Mouse (Mus musculus): ENCODE measurements around the gene Gm21983. TPM values are rescaled to one million over a fixed set of nuclear protein-coding genes. Genes with fewer than 3 reads are reported as not detected.

Gene Gm21983
- total and polyA plus RNA-seq, 2 experiments from 2014 or later = not detected

DNA sequence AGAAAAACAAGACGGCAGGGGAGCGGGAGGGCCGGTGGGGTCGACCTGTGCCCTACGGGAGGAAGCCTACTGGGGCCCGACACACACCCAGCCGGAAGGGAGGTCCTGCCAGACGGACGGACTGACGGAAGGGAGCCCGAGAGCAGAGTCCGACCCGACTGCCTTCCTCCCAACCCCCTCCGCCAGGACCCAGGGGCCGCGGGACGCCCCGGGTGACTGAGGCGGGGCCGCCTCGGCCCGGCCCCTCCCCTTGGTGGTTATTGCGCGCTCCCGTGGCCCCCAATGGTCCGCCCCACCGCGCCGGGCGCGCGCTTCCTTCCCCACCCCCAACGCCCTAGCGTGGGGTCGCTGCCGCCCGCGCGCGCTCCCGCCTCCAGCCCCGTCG lies 14.7 kb downstream of the Gm21983 start:
- Histone ChIP-seq H3K4me3 (ENCODE audit: low read depth, low read length) (peak overlapping the region; percentile 82), H3K27ac (ENCODE audit: low read depth, low read length) (peak overlapping the region; percentile 96), H3K27me3 (ENCODE audit: insufficient read depth, low read length) (no peaks in the 10 kb centered on the region), H3K4me1 (ENCODE audit: insufficient read depth, low read length) (peaks cover 25% of the 10 kb centered on the region), H3K9ac (replicated peaks; ENCODE audit: low read length, poor library complexity, severe bottlenecking) (peak overlapping the region; percentile 94), H3K9me3 (ENCODE audit: low read length) (no peaks in the 10 kb centered on the region), H3K36me3 (ENCODE audit: insufficient read depth, low read length) (peaks cover 13% of the 10 kb centered on the region), H3K4me2 (ENCODE audit: low read depth, low read length, poor library complexity, severe bottlenecking) (peak overlapping the region; percentile 69)
- DNase-seq (ENCODE audit: low spot score) = peak; percentile 78
- under 1% methylated on average over 20 of the region's 43 CpGs for WGBS
- no peak for TF ChIP-seq CTCF (IDR thresholded peaks at IDR 0.05)
- ATAC-seq (ENCODE audit: low FRiP score) = peak; percentile 67

DNA sequence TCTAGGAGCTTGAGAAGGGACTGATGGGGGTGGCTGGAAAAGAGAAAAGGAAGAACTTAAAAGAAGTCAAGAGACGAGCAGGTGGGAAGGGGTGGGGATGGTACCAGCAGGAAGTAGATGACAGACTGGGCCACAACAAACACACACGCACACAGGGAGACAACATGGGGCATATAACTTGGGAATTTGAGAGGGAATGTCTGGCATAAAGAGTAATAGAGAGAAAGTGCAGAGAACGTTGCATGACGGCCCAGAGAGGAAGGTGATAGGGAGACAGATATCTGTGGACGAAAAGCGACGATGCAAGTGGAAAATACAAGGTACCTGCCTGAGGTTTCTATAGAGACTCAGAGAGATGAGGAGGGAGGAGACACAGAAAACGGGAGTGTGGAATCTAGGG lies 15.2 kb downstream of the Gm21983 start:
- 2% methylated on average over 8 of the region's 8 CpGs for WGBS
- no peak for DNase-seq (ENCODE audit: low spot score)
- no peaks in the 10 kb centered on the region for H3K27me3 ChIP-seq (ENCODE audit: insufficient read depth, low read length)
- H3K9ac ChIP-seq (replicated peaks; ENCODE audit: low read length, poor library complexity, severe bottlenecking) = peak overlapping the region; percentile 94
- peak overlapping the region; percentile 69 for H3K4me2 ChIP-seq (ENCODE audit: low read depth, low read length, poor library complexity, severe bottlenecking)
- H3K4me1 ChIP-seq (ENCODE audit: insufficient read depth, low read length) = peaks cover 25% of the 10 kb centered on the region
- peak overlapping the region; percentile 82 for H3K4me3 ChIP-seq (ENCODE audit: low read depth, low read length)
- ATAC-seq (ENCODE audit: low FRiP score) = no peak
- H3K36me3 ChIP-seq (ENCODE audit: insufficient read depth, low read length) = peaks cover 8% of the 10 kb centered on the region
- H3K9me3 ChIP-seq (ENCODE audit: low read length) = no peaks in the 10 kb centered on the region
- H3K27ac ChIP-seq (ENCODE audit: low read depth, low read length) = peak overlapping the region; percentile 96
- TF ChIP-seq CTCF (IDR thresholded peaks at IDR 0.05) = no peak

DNA sequence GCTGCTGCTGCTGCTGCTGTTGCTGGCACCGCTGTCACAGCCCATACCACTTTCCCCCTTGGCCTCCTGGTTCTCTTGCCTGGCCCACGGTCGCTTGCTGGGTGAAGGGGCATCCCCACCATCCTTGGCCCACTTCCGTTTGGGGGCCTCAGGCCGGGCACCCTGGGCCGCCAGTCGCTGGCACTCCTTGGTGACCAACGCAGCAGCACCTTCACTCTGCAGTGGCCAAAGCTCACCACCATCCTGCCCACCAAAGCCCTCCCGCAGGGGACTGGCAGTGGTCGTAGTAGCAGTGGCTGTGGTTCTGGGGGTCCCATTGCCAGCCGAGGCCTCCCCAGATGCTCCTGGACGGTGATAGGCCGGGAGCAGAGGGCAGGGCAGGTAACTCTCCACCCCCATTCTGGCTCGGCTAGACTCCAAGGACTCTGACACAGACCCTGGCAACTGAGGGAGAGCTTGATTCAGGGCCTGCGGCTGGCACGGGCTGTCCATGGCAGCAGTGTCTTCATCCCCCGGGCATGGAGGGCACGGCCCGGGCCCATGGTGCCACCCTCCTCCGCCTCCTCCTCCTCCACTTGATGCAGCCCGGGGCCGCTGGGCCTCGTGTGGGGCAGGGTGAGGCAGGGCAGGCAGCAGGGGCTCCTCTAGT lies 15.8 kb downstream of the Gm21983 start:
- peak overlapping the region; percentile 94 for H3K9ac ChIP-seq (replicated peaks; ENCODE audit: low read length, poor library complexity, severe bottlenecking)
- H3K4me1 ChIP-seq (ENCODE audit: insufficient read depth, low read length) = peaks cover 27% of the 10 kb centered on the region
- no peak for DNase-seq (ENCODE audit: low spot score)
- peak overlapping the region; percentile 69 for H3K4me2 ChIP-seq (ENCODE audit: low read depth, low read length, poor library complexity, severe bottlenecking)
- no peaks in the 10 kb centered on the region for H3K27me3 ChIP-seq (ENCODE audit: insufficient read depth, low read length)
- H3K9me3 ChIP-seq (ENCODE audit: low read length) = no peaks in the 10 kb centered on the region
- ATAC-seq (ENCODE audit: low FRiP score) = 0 out of 2 replicates have a peak, but pooled peaks have one; percentile 3
- no peak for TF ChIP-seq CTCF (IDR thresholded peaks at IDR 0.05)
- peaks cover 8% of the 10 kb centered on the region for H3K36me3 ChIP-seq (ENCODE audit: insufficient read depth, low read length)
- no peak overlapping the region for H3K27ac ChIP-seq (ENCODE audit: low read depth, low read length)
- 73% methylated on average over 23 of the region's 23 CpGs for WGBS
- H3K4me3 ChIP-seq (ENCODE audit: low read depth, low read length) = peak overlapping the region; percentile 82

DNA sequence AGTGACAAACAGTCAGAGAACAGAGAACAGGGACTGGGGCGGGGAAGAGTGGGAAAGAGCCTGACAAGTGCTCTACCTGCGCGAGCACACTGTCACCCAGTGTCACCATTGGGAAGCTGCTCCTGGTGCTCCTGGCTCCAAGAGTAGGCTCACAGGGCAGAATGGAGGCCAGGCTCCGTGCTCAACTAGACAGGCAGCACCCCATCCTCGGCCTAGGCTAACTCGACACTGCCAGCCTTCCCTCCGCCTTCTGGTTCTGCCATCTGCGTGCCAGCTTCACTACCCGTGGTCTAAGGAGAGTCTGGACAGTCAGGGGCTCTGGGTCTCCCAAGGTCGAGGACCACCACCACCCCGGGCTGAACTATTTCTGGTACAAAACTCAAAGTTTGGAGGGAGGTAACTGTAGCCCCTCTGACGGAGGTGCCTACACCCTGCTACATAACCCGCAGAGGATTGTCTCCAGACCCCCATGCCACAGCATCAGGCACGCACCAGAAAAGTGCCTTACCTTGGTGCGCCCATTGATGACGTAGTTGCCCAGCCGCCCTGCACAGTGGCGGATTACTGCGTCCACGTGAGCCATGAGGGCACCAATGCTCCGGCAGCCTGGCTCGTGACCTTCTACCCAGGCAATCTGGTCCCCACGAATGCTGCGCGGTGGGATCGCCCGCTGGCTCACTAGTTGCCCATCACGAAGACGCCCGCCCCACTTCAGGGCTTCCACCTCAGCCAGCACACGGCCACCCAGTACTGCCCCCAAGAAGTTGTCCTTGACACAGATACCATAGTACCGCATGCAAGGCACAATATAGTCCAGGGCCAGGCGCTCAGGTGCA lies 16.6 kb downstream of the Gm21983 start:
- Histone ChIP-seq H3K4me3 (ENCODE audit: low read depth, low read length) (peak overlapping the region; percentile 12), H3K4me2 (ENCODE audit: low read depth, low read length, poor library complexity, severe bottlenecking) (peak overlapping the region; percentile 69), H3K9me3 (ENCODE audit: low read length) (no peaks in the 10 kb centered on the region), H3K4me1 (ENCODE audit: insufficient read depth, low read length) (peaks cover 29% of the 10 kb centered on the region), H3K9ac (replicated peaks; ENCODE audit: low read length, poor library complexity, severe bottlenecking) (peak overlapping the region; percentile 29; the same call in 1 of the 2 replicates), H3K27ac (ENCODE audit: low read depth, low read length) (no peak overlapping the region), H3K27me3 (ENCODE audit: insufficient read depth, low read length) (no peaks in the 10 kb centered on the region), H3K36me3 (ENCODE audit: insufficient read depth, low read length) (peaks cover 8% of the 10 kb centered on the region)
- DNase-seq (ENCODE audit: low spot score) (no peak), ATAC-seq (ENCODE audit: low FRiP score) (no peak)
- no peak for TF ChIP-seq CTCF (IDR thresholded peaks at IDR 0.05)
- WGBS = 80% methylated on average over 33 of the region's 33 CpGs

DNA sequence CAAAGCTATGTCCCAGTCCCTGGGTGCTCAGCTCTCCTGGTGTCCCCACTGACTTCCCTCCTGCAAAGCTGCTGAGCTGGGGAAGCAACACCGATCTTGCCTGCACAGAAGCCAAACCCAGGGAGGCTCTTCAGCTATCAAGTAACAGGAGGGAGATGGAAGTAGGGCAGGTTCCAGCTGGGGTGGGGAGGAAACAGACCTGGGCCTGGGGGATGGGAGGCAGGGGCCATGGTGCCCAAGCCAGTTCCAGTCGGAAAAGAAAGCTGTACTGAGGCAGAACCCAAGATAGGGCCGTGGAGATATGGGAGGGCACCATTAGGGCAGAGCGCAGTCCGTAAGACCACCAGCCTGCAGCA lies 17.5 kb downstream of the Gm21983 start:
- Histone ChIP-seq H3K9ac (replicated peaks; ENCODE audit: low read length, poor library complexity, severe bottlenecking) (peak overlapping the region; percentile 29; the same call in 1 of the 2 replicates), H3K4me1 (ENCODE audit: insufficient read depth, low read length) (peaks cover 29% of the 10 kb centered on the region), H3K9me3 (ENCODE audit: low read length) (no peaks in the 10 kb centered on the region), H3K4me3 (ENCODE audit: low read depth, low read length) (peak overlapping the region; percentile 12; the same call in 1 of the 2 replicates), H3K27me3 (ENCODE audit: insufficient read depth, low read length) (no peaks in the 10 kb centered on the region), H3K27ac (ENCODE audit: low read depth, low read length) (no peak overlapping the region), H3K36me3 (ENCODE audit: insufficient read depth, low read length) (peaks cover 14% of the 10 kb centered on the region), H3K4me2 (ENCODE audit: low read depth, low read length, poor library complexity, severe bottlenecking) (peak overlapping the region; percentile 69)
- TF ChIP-seq CTCF (IDR thresholded peaks at IDR 0.05) = no peak
- ATAC-seq (ENCODE audit: low FRiP score) = no peak
- no peak for DNase-seq (ENCODE audit: low spot score)
- WGBS = 84% methylated on average over 5 of the region's 5 CpGs

Measured in midbrain, postnatal 0 days (tissue).